Mouse (Mus musculus): ENCODE data around the gene H2-Ab1. TPM values are rescaled to one million over a fixed set of nuclear protein-coding genes. Genes with fewer than 3 reads are reported as not detected.

Gene H2-Ab1
- polyA plus RNA-seq (2014; fragmentation: Nextera tagmentation; extraction: Ambion mirVana) = 2.6 and 4.5 TPM in 2 replicates

DNA sequence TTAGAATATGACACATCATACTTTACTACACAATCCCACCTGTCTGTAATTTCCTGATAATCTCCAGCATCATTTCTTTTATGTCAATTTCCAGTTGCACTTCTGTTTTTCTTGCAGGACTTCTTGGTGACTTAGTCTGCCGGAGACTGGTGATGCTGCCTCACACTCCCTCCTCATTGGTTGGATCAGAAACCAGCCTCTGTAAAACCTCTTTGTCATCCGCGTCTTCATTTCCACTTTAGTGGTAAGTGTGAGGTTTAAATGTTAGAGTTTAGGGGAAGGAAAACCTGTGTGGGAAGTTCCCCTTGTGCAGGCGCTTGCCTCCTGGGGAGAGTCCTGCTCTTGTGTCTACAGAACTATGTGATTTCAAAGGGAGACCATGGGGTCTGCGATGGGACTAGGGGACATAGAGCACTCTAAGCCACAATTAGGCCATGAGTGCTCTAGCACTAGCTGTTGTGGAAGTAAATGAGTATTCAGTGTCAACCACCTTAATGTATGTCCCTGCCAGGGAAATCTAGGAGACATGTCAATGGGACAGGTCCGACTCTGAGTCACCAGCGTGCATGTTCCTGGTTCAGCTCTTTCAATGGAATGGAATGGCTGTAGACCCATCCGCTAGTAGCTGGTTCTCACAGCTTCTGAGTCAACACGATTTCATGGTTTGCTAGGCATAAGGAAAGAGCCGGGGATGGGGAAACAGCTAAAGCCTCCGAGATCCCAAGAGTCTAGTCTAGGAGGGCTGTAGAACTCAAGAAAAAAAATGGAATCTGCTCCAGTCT, at the start of gene H2-Ab1:
Gene H2-Ab1 (plus strand): TSS at position 96 of the 782 bp plus-strand sequence.
- H3K4me3 ChIP-seq (ENCODE audit: low read depth, low read length) = no peak within 1 kb of the TSS
- H3K9ac ChIP-seq (ENCODE audit: low read length) = no peak within 1 kb of the TSS
- H3K4me2 ChIP-seq (ENCODE audit: low read depth) = no peak within 1 kb of the TSS
- no peak within 1 kb of the TSS for H3K27ac ChIP-seq (ENCODE audit: low read depth, low read length)
- H3K9me3 ChIP-seq (ENCODE audit: control insufficient read depth, low read length) = no peaks in the 10 kb centered on the region
- H3K27me3 ChIP-seq (ENCODE audit: control insufficient read depth, insufficient read depth, low read length) = no peaks in the 10 kb centered on the region
- peak; percentile 63 for DNase-seq (ENCODE audit: low spot score)
- 75% methylated on average over 11 of the region's 11 CpGs for WGBS
- H3K36me3 ChIP-seq (ENCODE audit: control insufficient read depth, insufficient read depth, low read length) = no peaks in the 10 kb centered on the region
- ATAC-seq (ENCODE audit: insufficient read depth, low FRiP score, low TSS enrichment) = no peak
- no peaks in the 10 kb centered on the region for H3K4me1 ChIP-seq (ENCODE audit: control insufficient read depth, insufficient read depth, low read length)

- H3K4me3 ChIP-seq (ENCODE audit: low read depth, low read length) = no peak overlapping the region
- no peak overlapping the region for H3K4me2 ChIP-seq (ENCODE audit: low read depth)
- DNase-seq (ENCODE audit: low spot score) = no peak
- H3K36me3 ChIP-seq (ENCODE audit: control insufficient read depth, insufficient read depth, low read length) = no peaks in the 10 kb centered on the region
- H3K27ac ChIP-seq (ENCODE audit: low read depth, low read length) = no peak overlapping the region
- 96% methylated on average over 9 of the region's 9 CpGs for WGBS
- no peaks in the 10 kb centered on the region for H3K9me3 ChIP-seq (ENCODE audit: control insufficient read depth, low read length)
- H3K4me1 ChIP-seq (ENCODE audit: control insufficient read depth, insufficient read depth, low read length) = no peaks in the 10 kb centered on the region; the same call in 1 of the 2 replicates
- no peak for ATAC-seq (ENCODE audit: insufficient read depth, low FRiP score, low TSS enrichment)
- H3K27me3 ChIP-seq (ENCODE audit: control insufficient read depth, insufficient read depth, low read length) = peaks cover 38% of the 10 kb centered on the region
- no peak overlapping the region for H3K9ac ChIP-seq (ENCODE audit: low read length)
These were observed 49.6 kb upstream of the H2-Ab1 start for GRCm38 (mm10) chr17:34207866-34208265.

- no peak overlapping the region for H3K9ac ChIP-seq (ENCODE audit: low read length)
- no peak overlapping the region for H3K4me3 ChIP-seq (ENCODE audit: low read depth, low read length)
- H3K27me3 ChIP-seq (ENCODE audit: control insufficient read depth, insufficient read depth, low read length) = peaks cover 37% of the 10 kb centered on the region
- H3K4me1 ChIP-seq (ENCODE audit: control insufficient read depth, insufficient read depth, low read length) = no peaks in the 10 kb centered on the region; the same call in 1 of the 2 replicates
- H3K9me3 ChIP-seq (ENCODE audit: control insufficient read depth, low read length) = no peaks in the 10 kb centered on the region
- DNase-seq (ENCODE audit: low spot score) (no peak), ATAC-seq (ENCODE audit: insufficient read depth, low FRiP score, low TSS enrichment) (no peak)
- no peak overlapping the region for H3K4me2 ChIP-seq (ENCODE audit: low read depth)
- 26% methylated on average over 10 of the region's 10 CpGs for WGBS
- no peaks in the 10 kb centered on the region for H3K36me3 ChIP-seq (ENCODE audit: control insufficient read depth, insufficient read depth, low read length)
- H3K27ac ChIP-seq (ENCODE audit: low read depth, low read length) = no peak overlapping the region
These were observed 49.1 kb upstream of the H2-Ab1 start for GRCm38 (mm10) chr17:34208421-34208820.

GRCm38 (mm10) chr17:34209680-34210079, 47.8 kb upstream of the H2-Ab1 start:
- Histone ChIP-seq H3K27ac (ENCODE audit: low read depth, low read length) (no peak overlapping the region), H3K36me3 (ENCODE audit: control insufficient read depth, insufficient read depth, low read length) (no peaks in the 10 kb centered on the region), H3K4me2 (ENCODE audit: low read depth) (no peak overlapping the region), H3K9ac (ENCODE audit: low read length) (no peak overlapping the region), H3K4me3 (ENCODE audit: low read depth, low read length) (no peak overlapping the region), H3K9me3 (ENCODE audit: control insufficient read depth, low read length) (no peaks in the 10 kb centered on the region), H3K4me1 (ENCODE audit: control insufficient read depth, insufficient read depth, low read length) (no peaks in the 10 kb centered on the region; the same call in 1 of the 2 replicates), H3K27me3 (ENCODE audit: control insufficient read depth, insufficient read depth, low read length) (peaks cover 43% of the 10 kb centered on the region)
- 44% methylated on average over 3 of the region's 3 CpGs for WGBS
- DNase-seq (ENCODE audit: low spot score) = no peak
- no peak for ATAC-seq (ENCODE audit: insufficient read depth, low FRiP score, low TSS enrichment)

- no peaks in the 10 kb centered on the region for H3K4me1 ChIP-seq (ENCODE audit: control insufficient read depth, insufficient read depth, low read length)
- H3K27ac ChIP-seq (ENCODE audit: low read depth, low read length) = no peak overlapping the region
- no peaks in the 10 kb centered on the region for H3K9me3 ChIP-seq (ENCODE audit: control insufficient read depth, low read length)
- no peak overlapping the region for H3K4me2 ChIP-seq (ENCODE audit: low read depth)
- 81% methylated on average over 3 of the region's 3 CpGs for WGBS
- H3K36me3 ChIP-seq (ENCODE audit: control insufficient read depth, insufficient read depth, low read length) = no peaks in the 10 kb centered on the region
- H3K9ac ChIP-seq (ENCODE audit: low read length) = no peak overlapping the region
- DNase-seq (ENCODE audit: low spot score) (no peak), ATAC-seq (ENCODE audit: insufficient read depth, low FRiP score, low TSS enrichment) (no peak)
- H3K27me3 ChIP-seq (ENCODE audit: control insufficient read depth, insufficient read depth, low read length) = peaks cover 35% of the 10 kb centered on the region
- no peak overlapping the region for H3K4me3 ChIP-seq (ENCODE audit: low read depth, low read length)
These were observed 46.9 kb upstream of the H2-Ab1 start for GRCm38 (mm10) chr17:34210599-34210998.

DNA sequence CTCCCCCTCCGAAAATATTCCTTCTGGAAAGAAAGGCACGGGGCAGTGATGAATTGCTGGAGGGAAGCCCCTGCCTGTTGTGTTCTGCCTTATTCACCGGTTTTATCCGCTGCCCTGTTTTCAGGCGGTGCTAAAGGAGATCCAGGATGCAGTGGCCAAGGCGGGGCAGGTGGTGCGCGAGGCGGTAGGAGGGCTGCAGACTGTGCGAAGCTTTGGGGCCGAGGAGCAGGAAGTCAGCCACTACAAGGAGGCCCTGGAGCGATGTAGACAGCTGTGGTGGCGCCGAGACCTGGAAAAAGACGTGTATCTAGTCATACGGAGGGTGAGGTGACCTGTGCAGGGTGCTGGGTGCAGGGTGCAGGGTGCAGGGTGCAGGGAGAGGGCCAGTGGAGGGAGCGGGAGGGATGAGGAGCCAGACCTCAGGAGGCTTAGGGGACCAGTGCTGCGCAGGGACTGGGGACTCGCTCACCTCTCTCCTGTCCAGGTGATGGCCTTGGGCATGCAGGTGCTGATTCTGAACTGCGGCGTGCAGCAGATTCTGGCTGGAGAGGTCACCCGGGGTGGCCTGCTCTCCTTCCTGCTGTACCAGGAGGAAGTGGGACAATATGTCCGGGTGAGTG, 45.6 kb upstream of the H2-Ab1 start:
- no peak for DNase-seq (ENCODE audit: low spot score)
- Histone ChIP-seq H3K36me3 (ENCODE audit: control insufficient read depth, insufficient read depth, low read length) (no peaks in the 10 kb centered on the region), H3K27ac (ENCODE audit: low read depth, low read length) (no peak overlapping the region), H3K9me3 (ENCODE audit: control insufficient read depth, low read length) (no peaks in the 10 kb centered on the region), H3K4me1 (ENCODE audit: control insufficient read depth, insufficient read depth, low read length) (no peaks in the 10 kb centered on the region), H3K4me2 (ENCODE audit: low read depth) (no peak overlapping the region), H3K9ac (ENCODE audit: low read length) (no peak overlapping the region), H3K27me3 (ENCODE audit: control insufficient read depth, insufficient read depth, low read length) (peaks cover 34% of the 10 kb centered on the region), H3K4me3 (ENCODE audit: low read depth, low read length) (no peak overlapping the region)
- 21% methylated on average over 23 of the region's 23 CpGs for WGBS
- ATAC-seq (ENCODE audit: insufficient read depth, low FRiP score, low TSS enrichment) = no peak

DNA sequence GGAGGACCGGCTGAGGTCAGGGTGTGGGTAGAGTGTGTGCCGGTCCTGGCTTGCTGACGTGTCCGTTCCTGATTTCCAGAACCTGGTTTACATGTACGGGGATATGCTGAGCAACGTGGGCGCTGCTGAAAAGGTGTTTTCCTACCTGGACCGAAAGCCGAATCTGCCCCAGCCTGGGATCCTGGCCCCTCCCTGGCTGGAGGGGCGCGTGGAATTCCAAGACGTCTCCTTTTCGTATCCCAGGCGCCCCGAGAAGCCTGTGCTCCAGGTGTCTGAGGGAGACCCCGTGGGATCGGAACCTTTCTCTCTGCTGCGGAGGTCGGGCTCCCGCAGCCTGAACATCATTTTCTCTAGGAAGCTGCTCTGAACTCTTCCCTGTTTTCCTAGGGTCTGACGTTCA, 43.6 kb upstream of the H2-Ab1 start:
- no peaks in the 10 kb centered on the region for H3K36me3 ChIP-seq (ENCODE audit: control insufficient read depth, insufficient read depth, low read length)
- WGBS = 45% methylated on average over 21 of the region's 21 CpGs
- H3K4me3 ChIP-seq (ENCODE audit: low read depth, low read length) = no peak overlapping the region
- DNase-seq (ENCODE audit: low spot score) (no peak), ATAC-seq (ENCODE audit: insufficient read depth, low FRiP score, low TSS enrichment) (no peak)
- no peaks in the 10 kb centered on the region for H3K4me1 ChIP-seq (ENCODE audit: control insufficient read depth, insufficient read depth, low read length)
- H3K9me3 ChIP-seq (ENCODE audit: control insufficient read depth, low read length) = no peaks in the 10 kb centered on the region
- no peak overlapping the region for H3K9ac ChIP-seq (ENCODE audit: low read length)
- peaks cover 34% of the 10 kb centered on the region for H3K27me3 ChIP-seq (ENCODE audit: control insufficient read depth, insufficient read depth, low read length)
- no peak overlapping the region for H3K27ac ChIP-seq (ENCODE audit: low read depth, low read length)
- no peak overlapping the region for H3K4me2 ChIP-seq (ENCODE audit: low read depth)

GRCm38 (mm10) chr17:34215176-34215575, 42.3 kb upstream of the H2-Ab1 start:
- DNase-seq (ENCODE audit: low spot score) = no peak
- no peaks in the 10 kb centered on the region for H3K9me3 ChIP-seq (ENCODE audit: control insufficient read depth, low read length)
- no peak overlapping the region for H3K4me2 ChIP-seq (ENCODE audit: low read depth)
- WGBS = 86% methylated on average over 12 of the region's 12 CpGs
- no peak for ATAC-seq (ENCODE audit: insufficient read depth, low FRiP score, low TSS enrichment)
- no peak overlapping the region for H3K4me3 ChIP-seq (ENCODE audit: low read depth, low read length)
- no peak overlapping the region for H3K9ac ChIP-seq (ENCODE audit: low read length)
- no peak overlapping the region for H3K27ac ChIP-seq (ENCODE audit: low read depth, low read length)
- no peaks in the 10 kb centered on the region for H3K4me1 ChIP-seq (ENCODE audit: control insufficient read depth, insufficient read depth, low read length)
- no peaks in the 10 kb centered on the region for H3K36me3 ChIP-seq (ENCODE audit: control insufficient read depth, insufficient read depth, low read length)
- H3K27me3 ChIP-seq (ENCODE audit: control insufficient read depth, insufficient read depth, low read length) = peaks cover 34% of the 10 kb centered on the region

Data from neural tube, embryonic 11.5 days (tissue).